Mouse (Mus musculus): ENCODE results near the gene Card14. TPM values are rescaled to one million over a fixed set of nuclear protein-coding genes. Genes with fewer than 3 reads are reported as not detected.
"Not testable (repeated sequence)": the region's sequence is repeated elsewhere in the genome, so short reads cannot be mapped to it uniquely, and the experiment has no call there.

Gene Card14
- polyA plus RNA-seq, 1 experiment from 2014 or later = 0.39 TPM

DNA sequence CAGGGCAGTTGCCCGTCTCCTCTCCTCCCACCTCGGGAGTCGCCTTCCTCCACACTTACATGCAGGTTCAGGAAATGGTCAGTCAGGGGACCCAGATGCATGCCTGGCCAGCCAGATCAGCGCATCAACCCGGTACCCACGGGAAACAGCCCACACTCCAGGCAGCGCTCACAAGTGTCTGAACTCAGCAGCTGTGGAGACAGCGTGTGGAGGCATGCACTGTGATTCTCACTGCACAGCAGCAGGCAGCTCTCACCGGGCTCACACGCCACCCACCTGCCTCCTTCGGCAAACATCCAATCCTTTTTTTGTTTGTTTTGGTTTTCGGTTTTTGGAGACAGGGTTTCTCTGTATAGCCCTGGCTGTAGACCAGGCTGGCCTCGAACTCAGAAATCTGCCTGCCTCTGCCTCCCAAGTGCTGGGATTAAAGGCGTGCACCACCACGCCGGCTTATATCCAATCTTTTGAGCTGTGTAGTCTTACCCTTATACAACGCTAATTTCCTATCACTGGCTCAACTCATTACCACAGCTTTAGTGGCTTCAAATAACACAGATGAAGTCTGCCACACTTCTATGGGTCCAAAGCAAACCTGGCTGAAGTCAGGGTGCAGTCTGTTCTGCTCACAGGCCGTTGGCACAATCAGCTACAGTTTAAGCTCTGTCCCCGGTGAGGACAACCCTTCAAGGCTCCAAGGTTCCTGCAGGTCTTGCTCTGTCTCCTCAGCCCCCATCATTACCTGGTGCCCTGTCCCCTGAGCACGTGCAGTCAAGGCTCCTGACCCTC, 20.2 kb upstream of the Card14 start:
- Histone ChIP-seq H3K27me3 (ENCODE audit: control insufficient read depth, insufficient read depth, low read length) (no peaks in the 10 kb centered on the region), H3K4me2 (ENCODE audit: low read length) (no peak overlapping the region), H3K36me3 (ENCODE audit: control insufficient read depth, insufficient read depth, low read length) (peaks cover 86% of the 10 kb centered on the region), H3K4me1 (ENCODE audit: control insufficient read depth in 2 of 2, insufficient read depth in 2 of 2, low read length in 2 of 2) (peaks cover 13 to 19% of the 10 kb centered on the region in 2 experiments), H3K27ac (replicated peaks in 1 of 2; ENCODE audit: control insufficient read depth in 1 of 2, insufficient read depth in 1 of 2, low read depth in 2 of 2, low read length in 2 of 2) (peak overlapping the region in 1 of 2 experiments; percentile 70; a peak in 1 of 4 replicates), H3K9ac (ENCODE audit: low read length) (no peak overlapping the region), H3K9me3 (ENCODE audit: control insufficient read depth, low read length) (no peaks in the 10 kb centered on the region), H3K4me3 (ENCODE audit: control insufficient read depth in 1 of 2, insufficient read depth in 1 of 2, low read depth in 1 of 2, low read length in 2 of 2) (no peak overlapping the region)
- ATAC-seq (ENCODE audit: insufficient number of reproducible peaks, insufficient read depth, low FRiP score, low read depth) = no peak
- WGBS = 89% methylated on average over 20 of the region's 20 CpGs

DNA sequence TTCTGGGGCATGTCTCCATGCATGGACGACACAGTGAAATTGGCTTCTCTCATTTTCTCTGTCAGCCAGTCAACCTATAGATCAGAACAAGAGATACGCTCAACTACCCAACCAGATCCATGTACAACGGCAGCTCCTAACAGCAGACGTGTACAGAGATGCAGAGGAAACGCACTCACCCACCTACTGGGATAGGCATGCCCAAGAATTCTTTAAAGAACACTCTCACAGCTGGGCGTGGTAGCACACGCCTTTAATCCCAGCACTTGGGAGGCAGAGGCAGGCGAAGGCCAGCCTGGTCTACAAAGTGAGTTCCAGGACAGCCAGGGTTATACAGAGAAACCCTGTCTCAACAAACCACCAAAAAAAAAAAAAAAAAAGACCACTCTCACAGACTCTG, 14.7 kb upstream of the Card14 start:
- H3K36me3 ChIP-seq (ENCODE audit: control insufficient read depth, insufficient read depth, low read length) = peaks cover 99% of the 10 kb centered on the region
- not testable (repeated sequence) for H3K27me3 ChIP-seq (ENCODE audit: control insufficient read depth, insufficient read depth, low read length); H3K9ac ChIP-seq (ENCODE audit: low read length); H3K4me2 ChIP-seq (ENCODE audit: low read length); H3K27ac ChIP-seq (replicated peaks in 1 of 2; ENCODE audit: control insufficient read depth in 1 of 2, insufficient read depth in 1 of 2, low read depth in 2 of 2, low read length in 2 of 2); H3K9me3 ChIP-seq (ENCODE audit: control insufficient read depth, low read length); ATAC-seq (ENCODE audit: insufficient number of reproducible peaks, insufficient read depth, low FRiP score, low read depth); H3K4me1 ChIP-seq (ENCODE audit: control insufficient read depth in 2 of 2, insufficient read depth in 2 of 2, low read length in 2 of 2); H3K4me3 ChIP-seq (ENCODE audit: control insufficient read depth in 1 of 2, insufficient read depth in 1 of 2, low read depth in 1 of 2, low read length in 2 of 2)
- WGBS = 95% methylated on average over 8 of the region's 8 CpGs

DNA sequence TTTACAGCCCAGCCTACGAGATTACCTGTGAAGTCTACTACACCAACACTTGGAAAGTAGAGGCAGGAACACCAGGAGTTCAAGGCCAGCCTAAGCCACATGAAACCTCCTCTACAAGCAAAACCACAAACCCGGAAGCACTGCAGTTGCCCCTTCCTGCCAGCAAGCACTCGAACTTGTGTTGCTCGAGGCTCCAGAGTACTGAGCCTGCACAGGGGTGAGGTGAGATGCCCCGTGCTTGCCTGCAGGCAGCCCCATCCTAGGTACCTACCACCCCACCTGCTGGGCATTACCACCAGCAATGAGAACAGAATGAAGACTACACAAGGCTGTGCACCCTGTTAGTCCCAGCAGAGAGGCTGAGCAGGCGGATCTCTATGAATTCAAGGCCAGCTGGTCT, 9.6 kb upstream of the Card14 start:
- peaks cover 5 to 13% of the 10 kb centered on the region in 2 experiments for H3K4me1 ChIP-seq (ENCODE audit: control insufficient read depth in 2 of 2, insufficient read depth in 2 of 2, low read length in 2 of 2)
- 79% methylated on average over 6 of the region's 6 CpGs for WGBS
- peak overlapping the region; percentile 77 for H3K4me2 ChIP-seq (ENCODE audit: low read length)
- 0 out of 4 replicates have a peak overlapping the region, but pooled peaks of 1 of the 2 experiments have one; percentile 10 for H3K27ac ChIP-seq (replicated peaks in 1 of 2; ENCODE audit: control insufficient read depth in 1 of 2, insufficient read depth in 1 of 2, low read depth in 2 of 2, low read length in 2 of 2)
- no peak overlapping the region for H3K4me3 ChIP-seq (ENCODE audit: control insufficient read depth in 1 of 2, insufficient read depth in 1 of 2, low read depth in 1 of 2, low read length in 2 of 2)
- H3K9ac ChIP-seq (ENCODE audit: low read length) = peak overlapping the region; percentile 96; the same call in 1 of the 2 replicates
- H3K9me3 ChIP-seq (ENCODE audit: control insufficient read depth, low read length) = no peaks in the 10 kb centered on the region
- no peak for ATAC-seq (ENCODE audit: insufficient number of reproducible peaks, insufficient read depth, low FRiP score, low read depth)
- no peaks in the 10 kb centered on the region for H3K27me3 ChIP-seq (ENCODE audit: control insufficient read depth, insufficient read depth, low read length)
- peaks cover 54% of the 10 kb centered on the region for H3K36me3 ChIP-seq (ENCODE audit: control insufficient read depth, insufficient read depth, low read length)

DNA sequence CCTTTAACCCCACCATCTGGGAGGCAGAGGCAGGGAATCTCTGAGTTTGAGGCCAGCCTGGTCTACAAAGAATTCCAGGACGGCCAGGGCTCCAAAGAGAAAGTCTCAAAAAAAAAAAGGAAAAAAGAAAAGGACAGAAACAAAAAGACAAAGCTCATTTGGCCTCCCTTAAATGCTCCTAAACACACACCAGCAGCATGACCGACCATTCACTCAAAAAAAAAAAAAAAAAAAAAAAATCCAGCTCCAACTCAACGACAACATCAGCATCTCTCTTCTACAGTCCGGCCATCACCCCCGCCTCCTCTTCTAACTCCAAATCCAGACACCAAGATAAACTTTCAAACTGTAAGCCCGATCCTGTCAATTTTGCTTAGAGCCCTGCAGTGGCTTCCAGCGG, 8.7 kb upstream of the Card14 start:
- Histone ChIP-seq H3K4me3 (ENCODE audit: control insufficient read depth in 1 of 2, insufficient read depth in 1 of 2, low read depth in 1 of 2, low read length in 2 of 2) (peak overlapping the region; percentile 89 to 95), H3K9me3 (ENCODE audit: control insufficient read depth, low read length) (no peaks in the 10 kb centered on the region), H3K4me2 (ENCODE audit: low read length) (peak overlapping the region; percentile 77), H3K27ac (replicated peaks in 1 of 2; ENCODE audit: control insufficient read depth in 1 of 2, insufficient read depth in 1 of 2, low read depth in 2 of 2, low read length in 2 of 2) (peak overlapping the region in 1 of 2 experiments; percentile 83; a peak in 2 of 4 replicates), H3K4me1 (ENCODE audit: control insufficient read depth in 2 of 2, insufficient read depth in 2 of 2, low read length in 2 of 2) (peaks cover 5 to 13% of the 10 kb centered on the region in 2 experiments), H3K36me3 (ENCODE audit: control insufficient read depth, insufficient read depth, low read length) (peaks cover 44% of the 10 kb centered on the region), H3K9ac (ENCODE audit: low read length) (peak overlapping the region; percentile 96), H3K27me3 (ENCODE audit: control insufficient read depth, insufficient read depth, low read length) (no peaks in the 10 kb centered on the region)
- no peak for ATAC-seq (ENCODE audit: insufficient number of reproducible peaks, insufficient read depth, low FRiP score, low read depth)
- 6% methylated on average over 7 of the region's 7 CpGs for WGBS

DNA sequence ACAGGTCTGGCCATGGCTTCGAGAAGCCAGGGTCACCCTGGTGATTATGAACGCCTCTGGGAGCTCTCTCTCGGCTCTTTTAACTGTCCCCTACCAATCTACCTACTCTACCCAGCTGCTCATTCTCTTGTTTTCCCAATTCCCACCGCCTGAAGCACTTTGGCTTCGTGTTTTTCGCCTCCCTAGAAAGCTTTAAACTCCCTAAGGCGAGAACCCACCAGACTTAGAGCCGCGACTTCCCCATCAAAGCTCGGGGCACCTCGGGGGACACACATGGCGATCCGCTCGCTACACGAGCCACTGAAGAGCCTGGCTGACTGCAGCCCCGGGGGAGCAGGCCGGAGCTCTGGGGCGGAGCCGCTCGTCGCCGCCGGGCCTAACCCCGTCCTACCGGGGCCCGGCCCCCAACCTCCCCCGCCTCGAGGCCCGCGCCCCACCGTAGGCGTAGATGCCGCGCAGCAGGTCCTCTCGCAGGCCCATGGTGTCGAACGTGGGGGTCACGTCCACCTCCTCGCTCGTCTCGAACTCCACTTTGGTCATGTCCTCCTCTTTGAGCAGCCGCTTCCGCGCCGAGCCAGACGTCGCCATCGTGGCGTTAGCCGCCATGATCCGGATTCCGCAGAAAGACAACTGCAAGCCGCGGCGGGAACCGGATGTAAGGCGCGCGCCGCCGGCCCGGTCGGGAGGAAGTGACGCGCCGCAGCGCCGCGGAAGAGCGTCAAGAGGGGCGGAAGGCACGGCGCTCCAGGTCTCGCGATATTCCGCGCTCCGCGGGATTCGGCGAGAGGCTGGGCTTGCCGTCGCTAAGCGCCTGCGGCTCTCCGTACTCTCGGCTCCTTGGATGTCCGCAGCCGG, 8.0 kb upstream of the Card14 start, which contains the start of gene Eif4a3:
Eif4a3 (minus strand) TSS at position 699 of the 855 bp plus-strand sequence.
- peak within 1 kb of the TSS; percentile 96 for H3K9ac ChIP-seq (ENCODE audit: low read length)
- H3K9me3 ChIP-seq (ENCODE audit: control insufficient read depth, low read length) = no peaks in the 10 kb centered on the region
- H3K4me2 ChIP-seq (ENCODE audit: low read length) = peak within 1 kb of the TSS; percentile 84
- peaks cover 37% of the 10 kb centered on the region for H3K36me3 ChIP-seq (ENCODE audit: control insufficient read depth, insufficient read depth, low read length)
- peaks cover 5 to 13% of the 10 kb centered on the region in 2 experiments for H3K4me1 ChIP-seq (ENCODE audit: control insufficient read depth in 2 of 2, insufficient read depth in 2 of 2, low read length in 2 of 2)
- peak within 1 kb of the TSS; percentile 83 for H3K27ac ChIP-seq (replicated peaks in 1 of 2; ENCODE audit: control insufficient read depth in 1 of 2, insufficient read depth in 1 of 2, low read depth in 2 of 2, low read length in 2 of 2)
- no peaks in the 10 kb centered on the region for H3K27me3 ChIP-seq (ENCODE audit: control insufficient read depth, insufficient read depth, low read length)
- ATAC-seq (ENCODE audit: insufficient number of reproducible peaks, insufficient read depth, low FRiP score, low read depth) = peak; percentile 91
- H3K4me3 ChIP-seq (ENCODE audit: control insufficient read depth in 1 of 2, insufficient read depth in 1 of 2, low read depth in 1 of 2, low read length in 2 of 2) = peak within 1 kb of the TSS; percentile 89 to 95
- WGBS = under 1% methylated on average over 89 of the region's 89 CpGs

DNA sequence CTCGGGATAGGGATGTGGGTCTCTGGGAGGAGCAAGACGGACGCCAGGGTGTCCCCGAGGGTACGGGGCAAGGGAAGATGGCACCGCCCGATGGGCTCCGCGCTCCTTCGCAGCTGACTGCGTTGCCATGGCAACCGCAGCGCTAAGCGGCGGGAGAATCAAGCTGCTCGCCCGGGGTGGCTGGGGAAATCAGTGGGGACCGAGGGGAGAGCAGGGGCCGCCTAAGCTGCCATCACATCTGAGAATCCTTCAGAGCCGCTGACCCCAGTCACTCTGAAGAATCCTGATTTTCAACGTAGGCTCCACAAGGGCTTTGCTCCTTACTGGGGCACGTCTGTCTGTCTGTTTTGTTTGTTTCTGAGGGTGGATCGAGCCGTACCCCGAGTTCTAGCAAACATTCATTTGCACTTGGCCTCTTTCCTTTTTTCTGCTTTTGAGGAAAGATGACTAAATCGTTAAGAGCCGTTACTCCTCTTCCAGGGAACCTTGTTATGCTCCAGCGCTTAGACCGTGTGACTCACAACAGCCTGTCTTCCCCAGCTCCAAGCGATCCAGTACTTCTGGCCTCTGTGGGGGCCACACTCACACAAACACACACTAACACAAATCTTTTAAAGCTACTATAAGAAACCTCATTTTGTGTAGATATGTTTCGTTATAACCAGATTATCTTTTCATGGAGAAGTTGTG, 7.2 kb upstream of the Card14 start:
- H3K36me3 ChIP-seq (ENCODE audit: control insufficient read depth, insufficient read depth, low read length) = peaks cover 30% of the 10 kb centered on the region
- peak overlapping the region; percentile 89 to 95 for H3K4me3 ChIP-seq (ENCODE audit: control insufficient read depth in 1 of 2, insufficient read depth in 1 of 2, low read depth in 1 of 2, low read length in 2 of 2)
- H3K9me3 ChIP-seq (ENCODE audit: control insufficient read depth, low read length) = no peaks in the 10 kb centered on the region
- H3K4me1 ChIP-seq (ENCODE audit: control insufficient read depth in 2 of 2, insufficient read depth in 2 of 2, low read length in 2 of 2) = peaks cover 5 to 13% of the 10 kb centered on the region in 2 experiments
- peak overlapping the region; percentile 82 to 83 for H3K27ac ChIP-seq (replicated peaks in 1 of 2; ENCODE audit: control insufficient read depth in 1 of 2, insufficient read depth in 1 of 2, low read depth in 2 of 2, low read length in 2 of 2)
- WGBS = 3% methylated on average over 30 of the region's 31 CpGs
- H3K9ac ChIP-seq (ENCODE audit: low read length) = peak overlapping the region; percentile 96
- no peaks in the 10 kb centered on the region for H3K27me3 ChIP-seq (ENCODE audit: control insufficient read depth, insufficient read depth, low read length)
- no peak for ATAC-seq (ENCODE audit: insufficient number of reproducible peaks, insufficient read depth, low FRiP score, low read depth)
- H3K4me2 ChIP-seq (ENCODE audit: low read length) = peak overlapping the region; percentile 84

DNA sequence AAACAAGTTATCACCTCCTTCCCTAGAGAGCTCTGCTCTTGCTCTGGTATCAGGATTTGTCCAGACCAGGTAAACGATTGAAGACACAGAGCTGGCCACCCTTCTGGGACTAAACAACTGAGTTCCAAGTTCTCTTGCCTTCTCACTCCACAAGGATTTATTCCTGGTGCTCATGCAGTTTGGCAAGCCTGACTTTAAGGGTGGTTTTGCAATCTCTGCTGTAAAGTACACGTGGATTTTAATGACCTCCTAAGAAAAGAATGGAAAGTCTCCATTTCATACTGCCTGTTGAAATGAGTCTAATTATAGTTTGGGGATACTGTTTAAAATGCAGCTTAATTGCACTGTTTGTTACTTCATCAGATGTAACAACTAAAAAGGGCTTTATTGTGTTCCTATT, 6.6 kb upstream of the Card14 start:
- Histone ChIP-seq H3K27me3 (ENCODE audit: control insufficient read depth, insufficient read depth, low read length) (no peaks in the 10 kb centered on the region), H3K4me2 (ENCODE audit: low read length) (peak overlapping the region; percentile 84), H3K4me3 (ENCODE audit: control insufficient read depth in 1 of 2, insufficient read depth in 1 of 2, low read depth in 1 of 2, low read length in 2 of 2) (no peak overlapping the region), H3K4me1 (ENCODE audit: control insufficient read depth in 2 of 2, insufficient read depth in 2 of 2, low read length in 2 of 2) (peaks cover 8 to 15% of the 10 kb centered on the region in 2 experiments), H3K27ac (replicated peaks in 1 of 2; ENCODE audit: control insufficient read depth in 1 of 2, insufficient read depth in 1 of 2, low read depth in 2 of 2, low read length in 2 of 2) (no peak overlapping the region), H3K9ac (ENCODE audit: low read length) (no peak overlapping the region), H3K9me3 (ENCODE audit: control insufficient read depth, low read length) (no peaks in the 10 kb centered on the region), H3K36me3 (ENCODE audit: control insufficient read depth, insufficient read depth, low read length) (peaks cover 24% of the 10 kb centered on the region)
- ATAC-seq (ENCODE audit: insufficient number of reproducible peaks, insufficient read depth, low FRiP score, low read depth) = no peak
- 24% methylated on average over 2 of the region's 2 CpGs for WGBS
